Mouse (Mus musculus) kidney, embryonic 15.5 days (tissue): ENCODE measurements around the gene Gas2. TPM values are rescaled to one million over a fixed set of nuclear protein-coding genes. Genes with fewer than 3 reads are reported as not detected.
A peak's percentile ranks its signal among the peaks of the same experiment; 100 is the strongest.

ENCODE experiments used
- ATAC-seq: fragments of 200-750 bp; cut with Nextera tagmentation; replicated peaks from 2 replicates; pipeline ENCODE4 v1.8.0; 2017; ENCODE audit warnings: moderate TSS enrichment; ENCODE audit not compliant: low FRiP score
- H3K27ac ChIP-seq: fragments of 300-500 bp; sonication (generic); 2 replicates; pipeline ENCODE4 v1.5.1; 2015; ENCODE audit warnings: mild to moderate bottlenecking, inconsistent platforms
- H3K27me3 ChIP-seq: fragments of 300-500 bp; sonication (generic); 2 replicates; pipeline ENCODE4 v1.6.1; 2015; ENCODE audit warnings: inconsistent platforms
- H3K36me3 ChIP-seq: fragments of 300-500 bp; sonication (generic); 2 replicates; pipeline ENCODE4 v1.6.1; 2015; ENCODE audit warnings: inconsistent platforms
- H3K4me1 ChIP-seq: fragments of 300-500 bp; sonication (generic); 2 replicates; pipeline ENCODE4 v1.6.1; 2015; ENCODE audit warnings: inconsistent platforms
- H3K4me2 ChIP-seq: fragments of 300-500 bp; sonication (generic); 2 replicates; pipeline ENCODE4 v1.6.1; 2015; ENCODE audit warnings: moderate library complexity, mild to moderate bottlenecking, inconsistent platforms
- H3K4me3 ChIP-seq: fragments of 300-500 bp; sonication (generic); replicated peaks from 2 replicates; pipeline ENCODE4 v1.5.1; 2015; ENCODE audit warnings: mild to moderate bottlenecking, inconsistent platforms
- H3K9ac ChIP-seq: fragments of 300-500 bp; sonication (generic); 2 replicates; pipeline ENCODE4 v1.6.1; 2015; ENCODE audit warnings: mild to moderate bottlenecking, inconsistent platforms
- H3K9me3 ChIP-seq: fragments of 300-500 bp; sonication (generic); replicated peaks from 2 replicates; pipeline ENCODE4 v1.6.1; 2016; ENCODE audit warnings: inconsistent platforms
- WGBS: fragments of 180-500 bp; shearing (Covaris S2); methylation state at CpG from one replicate; pipeline ENCODE4 v1.1.7; 2015; ENCODE audit warnings: mixed read lengths; 5-methylcytosine and 5-hydroxymethylcytosine counted together
- polyA plus RNA-seq: library from polyadenylated mRNA; unstranded; fragments of >200 nt; fragmentation: Nextera tagmentation; extraction: Ambion mirVana; gene quantifications from 2 replicates; pipeline ENCODE4 v1.2.1, GENCODE M21; 2015

Gas2 gene
- polyA plus RNA-seq, 1 experiment from 2014 or later: 93.9 TPM

DNA sequence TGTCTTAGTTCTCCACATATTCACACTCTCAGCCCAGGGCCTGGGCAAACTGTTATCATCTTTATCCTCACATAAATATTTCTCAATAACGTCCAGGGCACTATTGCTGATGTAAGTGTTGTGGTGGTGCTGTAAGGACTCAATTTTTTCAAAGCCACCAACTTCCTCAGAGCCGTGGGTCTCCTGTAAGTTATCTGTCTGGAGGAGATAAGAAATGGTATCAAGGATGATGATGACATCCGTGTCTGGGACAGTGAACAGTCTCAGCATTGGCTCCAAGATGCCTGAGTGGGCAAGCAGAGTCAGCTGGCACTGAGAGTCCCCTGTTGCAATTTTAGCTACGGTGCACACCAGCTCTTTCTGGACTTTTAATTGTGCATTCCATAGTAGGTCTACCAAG lies 160.2 kb downstream of the Gas2 start:
- H3K27me3 ChIP-seq: no peaks in the 10 kb centered on the region
- WGBS: 81% methylated on average over 4 of the region's 4 CpGs
- no peaks in the 10 kb centered on the region for H3K9me3 ChIP-seq
- no peak overlapping the region for H3K27ac ChIP-seq
- no peak overlapping the region for H3K9ac ChIP-seq
- H3K4me2 ChIP-seq: no peak overlapping the region
- no peak overlapping the region for H3K4me3 ChIP-seq
- no peaks in the 10 kb centered on the region for H3K4me1 ChIP-seq
- ATAC-seq: no peak
- no peaks in the 10 kb centered on the region for H3K36me3 ChIP-seq

DNA sequence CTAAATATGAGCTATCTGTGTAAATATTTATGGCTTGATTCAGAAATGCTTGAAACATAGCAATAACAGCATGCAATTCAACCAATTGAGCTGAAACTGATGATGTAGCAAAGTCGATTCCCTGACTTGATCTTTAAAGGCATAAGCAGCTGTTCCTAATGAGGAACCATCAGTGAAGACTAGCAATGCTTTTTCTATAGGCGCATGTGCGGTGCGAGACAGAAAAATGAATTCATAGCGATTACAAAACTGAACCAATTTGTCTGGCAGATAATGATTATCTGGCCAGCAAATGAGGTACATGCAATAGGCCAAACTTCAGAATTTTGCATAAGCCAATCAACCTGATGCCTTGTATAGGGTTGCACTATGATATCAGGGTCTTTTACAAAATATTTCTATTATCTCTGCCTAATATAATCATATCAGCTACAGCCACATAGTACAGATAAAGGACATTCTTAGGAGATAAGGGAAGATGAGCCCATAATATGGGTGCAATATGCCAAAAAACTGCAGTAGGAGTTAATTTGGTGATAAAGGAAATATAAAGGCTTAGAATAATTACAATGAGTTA lies 162.3 kb downstream of the Gas2 start:
- Histone ChIP-seq H3K27me3 (no peaks in the 10 kb centered on the region), H3K9me3 (no peaks in the 10 kb centered on the region), H3K4me2 (no peak overlapping the region), H3K36me3 (no peaks in the 10 kb centered on the region), H3K4me3 (no peak overlapping the region), H3K27ac (no peak overlapping the region), H3K9ac (no peak overlapping the region), H3K4me1 (no peaks in the 10 kb centered on the region)
- 92% methylated on average over 5 of the region's 5 CpGs for WGBS
- ATAC-seq: no peak

DNA sequence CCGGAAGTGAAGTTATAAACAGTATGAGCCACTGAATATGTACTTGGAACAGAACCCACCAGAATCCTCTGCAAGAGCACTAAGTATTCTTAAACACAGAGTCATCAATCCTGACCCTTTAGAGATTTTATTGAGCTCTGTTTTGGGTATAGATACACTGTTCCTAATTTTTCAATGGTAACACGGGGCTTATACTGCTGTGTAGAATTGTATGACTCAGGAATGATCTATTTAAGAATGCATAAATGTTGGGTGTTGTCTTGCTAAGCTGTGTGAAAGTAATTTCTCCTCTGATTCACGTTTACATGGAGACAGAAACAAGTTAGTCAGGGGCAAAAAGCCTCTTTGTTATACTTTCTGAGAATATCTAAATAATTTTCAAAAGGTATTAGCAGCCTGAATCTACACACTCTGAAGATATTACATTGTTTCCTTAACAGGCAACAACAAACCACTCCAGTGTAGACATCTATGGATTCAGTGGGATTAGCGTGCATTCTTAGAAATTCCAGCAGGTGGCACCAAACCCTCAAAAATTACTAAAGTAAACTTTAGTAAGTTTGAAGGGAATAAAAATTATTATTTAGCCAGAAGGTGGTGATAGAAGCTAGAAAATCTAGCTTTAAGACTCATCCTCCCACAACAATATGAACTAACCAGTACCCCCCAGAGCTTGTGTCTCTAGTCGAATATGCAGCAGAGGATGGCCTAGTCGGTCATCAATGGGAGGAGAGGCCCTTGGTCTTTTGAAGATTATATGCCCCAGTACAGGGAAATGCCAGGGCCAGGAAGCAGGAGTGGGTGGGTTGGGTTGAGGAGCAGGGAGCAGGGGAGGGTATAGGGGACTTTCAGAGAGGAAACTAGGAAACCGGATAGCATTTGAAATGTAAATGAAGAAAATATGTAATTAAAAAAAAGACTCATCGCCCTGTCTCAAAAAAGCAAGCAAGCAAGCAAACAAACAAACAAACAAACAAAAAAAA lies 176.1 kb downstream of the Gas2 start:
- Histone ChIP-seq H3K9me3 (no peaks in the 10 kb centered on the region), H3K4me3 (no peak overlapping the region), H3K27me3 (no peaks in the 10 kb centered on the region), H3K9ac (no peak overlapping the region), H3K4me1 (no peaks in the 10 kb centered on the region), H3K27ac (no peak overlapping the region), H3K36me3 (no peaks in the 10 kb centered on the region), H3K4me2 (no peak overlapping the region)
- 49% methylated on average over 8 of the region's 8 CpGs for WGBS
- 0 out of 2 replicates have a peak, but pooled peaks have one; percentile 25 for ATAC-seq

Other genes with a start within 250 kb of the Gas2 start
- gene Slc17a6, start 240.0 kb upstream of the Gas2 start, polyA plus RNA-seq: not detected in 2 replicates
- gene Fancf, start 252 bp downstream of the Gas2 start, polyA plus RNA-seq: 11.1 and 11.9 TPM in 2 replicates
- gene Svip, start 144.0 kb downstream of the Gas2 start, polyA plus RNA-seq: 8.9 and 9.8 TPM in 2 replicates
- not detected in 2 replicates for gene 1700015G11Rik, start 153.7 kb downstream of the Gas2 start, polyA plus RNA-seq